Mouse (Mus musculus) lung, embryonic 15.5 days (tissue): ENCODE data around the gene Pias1. TPM values are rescaled to one million over a fixed set of nuclear protein-coding genes. Genes with fewer than 3 reads are reported as not detected.
A peak's percentile ranks its signal among the peaks of the same experiment; 100 is the strongest.

Experiments used
- ATAC-seq: fragments of 200-750 bp; cut with Nextera tagmentation; 2 replicates; pipeline ENCODE4 v1.8.0; 2017; ENCODE audit warnings: moderate number of reproducible peaks, borderline replicate concordance; ENCODE audit not compliant: low FRiP score, low TSS enrichment; ENCODE audit errors: extremely low read depth
- H3K27ac ChIP-seq: fragments of 300-500 bp; sonication (generic); 2 replicates; pipeline ENCODE4 v1.5.1; 2015; ENCODE audit warnings: moderate library complexity, mild to moderate bottlenecking, inconsistent platforms
- H3K27me3 ChIP-seq: fragments of 300-500 bp; sonication (generic); 2 replicates; pipeline ENCODE4 v1.6.1; 2015; ENCODE audit warnings: inconsistent platforms
- H3K36me3 ChIP-seq: fragments of 300-500 bp; sonication (generic); 2 replicates; pipeline ENCODE4 v1.6.1; 2015; ENCODE audit warnings: inconsistent platforms
- H3K4me1 ChIP-seq: fragments of 300-500 bp; sonication (generic); 2 replicates; pipeline ENCODE4 v1.6.1; 2015; ENCODE audit warnings: inconsistent platforms
- H3K4me2 ChIP-seq: fragments of 300-500 bp; sonication (generic); 2 replicates; pipeline ENCODE4 v1.6.1; 2015; ENCODE audit warnings: inconsistent platforms, mild to moderate bottlenecking, moderate library complexity
- H3K4me3 ChIP-seq: fragments of 300-500 bp; sonication (generic); 2 replicates; pipeline ENCODE4 v1.5.1; 2015; ENCODE audit warnings: mild to moderate bottlenecking, inconsistent platforms
- H3K9ac ChIP-seq: fragments of 300-500 bp; sonication (generic); 2 replicates; pipeline ENCODE4 v1.6.1; 2015; ENCODE audit warnings: inconsistent platforms
- H3K9me3 ChIP-seq: fragments of 300-500 bp; sonication (generic); 2 replicates; pipeline ENCODE4 v1.6.1; 2016; ENCODE audit warnings: inconsistent platforms
- WGBS: fragments of 180-500 bp; shearing (Covaris S2); methylation state at CpG from one replicate; pipeline ENCODE4 v1.1.7; 2015; 5-methylcytosine and 5-hydroxymethylcytosine counted together
- polyA plus RNA-seq: library from polyadenylated mRNA; unstranded; fragments of >200 nt; fragmentation: Nextera tagmentation; extraction: Ambion mirVana; gene quantifications from 2 replicates; pipeline ENCODE4 v1.2.1, GENCODE M21; 2015

The Pias1 gene
- polyA plus RNA-seq, 1 experiment from 2014 or later, result 75.1 TPM

DNA sequence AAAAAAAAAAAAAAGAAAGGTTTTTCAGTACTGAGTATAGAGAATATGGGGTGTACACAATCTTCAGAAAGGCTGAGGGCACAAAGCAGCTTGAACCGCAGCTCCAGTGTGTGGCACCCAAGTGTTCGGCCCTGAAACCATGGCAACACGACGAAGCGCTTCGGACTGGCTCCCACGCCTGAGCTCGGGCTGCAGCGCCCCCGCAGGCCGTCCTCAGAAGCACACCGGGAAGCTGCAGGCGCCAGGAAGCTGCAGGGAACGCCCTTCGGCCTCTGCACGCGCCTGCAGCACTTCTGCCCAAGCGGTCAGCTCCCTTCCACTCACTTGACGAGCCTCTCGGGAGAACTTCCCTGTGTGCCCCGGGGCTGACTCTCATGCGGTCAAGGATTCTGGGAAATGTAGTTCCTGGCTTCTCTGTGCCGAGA lies 159.1 kb downstream of the Pias1 start:
- H3K9me3 ChIP-seq, result no peaks in the 10 kb centered on the region
- no peaks in the 10 kb centered on the region for H3K36me3 ChIP-seq
- H3K27me3 ChIP-seq, result no peaks in the 10 kb centered on the region
- no peak overlapping the region for H3K9ac ChIP-seq
- WGBS, result under 1% methylated on average over 23 of the region's 23 CpGs
- peak overlapping the region; percentile 28 for H3K4me3 ChIP-seq
- peaks cover 22% of the 10 kb centered on the region for H3K4me1 ChIP-seq
- H3K4me2 ChIP-seq, result peak overlapping the region; percentile 61
- H3K27ac ChIP-seq, result peak overlapping the region; percentile 53
- peak; percentile 96 for ATAC-seq

Other genes starting within 250 kb of the Pias1 start
- 20.8 and 21.7 TPM in 2 replicates for gene Fem1b, start 176.0 kb downstream of the Pias1 start, polyA plus RNA-seq
- gene Cln6, start 149.1 kb downstream of the Pias1 start, polyA plus RNA-seq, result 19.6 and 22.4 TPM in 2 replicates
- gene Calml4, start 129.8 kb downstream of the Pias1 start, polyA plus RNA-seq, result 11.8 and 12.8 TPM in 2 replicates
- not detected in 2 replicates for gene Skor1, start 161.0 kb upstream of the Pias1 start, polyA plus RNA-seq